Mouse (Mus musculus) ES-E14 (cell line): Measurements from ENCODE around the gene Ctxn1. TPM values are rescaled to one million over a fixed set of nuclear protein-coding genes. Genes with fewer than 3 reads are reported as not detected.

ENCODE experiments used
- DNase-seq: peaks from one replicate; pipeline ENCODE4 v3.0.0-alpha.2; 2013; ENCODE audit warnings: low read depth, low spot score
- H3K27ac ChIP-seq: 2 replicates; pipeline ENCODE4 v1.5.1; 2012; ENCODE audit warnings: low read depth, mild to moderate bottlenecking, low read length, moderate library complexity, mixed read lengths; ENCODE audit not compliant: poor library complexity, insufficient read depth, severe bottlenecking
- H3K36me3 ChIP-seq: 2 replicates; pipeline ENCODE4 v1.6.1; 2012; ENCODE audit warnings: mild to moderate bottlenecking, low read length, moderate library complexity, mixed read lengths; ENCODE audit not compliant: control insufficient read depth, poor library complexity, insufficient read depth, severe bottlenecking
- H3K4me1 ChIP-seq, 2 experiments: fragments of 150-350 bp in 1 of 2; sonication (generic) in 1 of 2; 2 replicates each; pipeline ENCODE4 v1.6.1; 2012; ENCODE audit warnings: low read length in 2 of 2, mild to moderate bottlenecking in 1 of 2, mixed read lengths in 1 of 2; ENCODE audit not compliant: control insufficient read depth in 2 of 2, insufficient read depth in 2 of 2, poor library complexity in 1 of 2
- H3K4me3 ChIP-seq, 2 experiments: fragments of 150-350 bp in 1 of 2; sonication (generic) in 1 of 2; 2 replicates each; pipeline ENCODE4 v1.5.1; 2012; ENCODE audit warnings: low read length in 2 of 2, low read depth in 1 of 2, mild to moderate bottlenecking in 1 of 2, mixed read lengths in 1 of 2; ENCODE audit not compliant: insufficient read depth in 1 of 2, poor library complexity in 1 of 2, severe bottlenecking in 1 of 2
- H3K9ac ChIP-seq: 2 replicates; pipeline ENCODE4 v1.6.1; 2012; ENCODE audit warnings: low read depth, mild to moderate bottlenecking, low read length, mixed read lengths; ENCODE audit not compliant: poor library complexity, insufficient read depth, severe bottlenecking
- H3K9me3 ChIP-seq: fragments of 150-350 bp; sonication (generic); 2 replicates; pipeline ENCODE4 v1.6.1; 2012; ENCODE audit warnings: low read depth, mild to moderate bottlenecking, low read length; ENCODE audit not compliant: control insufficient read depth, insufficient read depth
- CHD2 ChIP-seq: IDR thresholded peaks from 2 replicates; pipeline ENCODE4 v1.6.1; 2014; ENCODE audit warnings: mild to moderate bottlenecking, low read depth, low read length, inconsistent platforms
- HCFC1 ChIP-seq: IDR thresholded peaks from 2 replicates; pipeline ENCODE4 v1.6.1; 2012; ENCODE audit warnings: low read length, inconsistent platforms, borderline replicate concordance; ENCODE audit not compliant: insufficient read depth
- MAFK ChIP-seq: IDR thresholded peaks from 2 replicates; pipeline ENCODE4 v1.6.1; 2014; ENCODE audit warnings: mild to moderate bottlenecking, low read depth, low read length, inconsistent platforms; ENCODE audit not compliant: insufficient read depth
- ZC3H11A ChIP-seq: IDR thresholded peaks from 2 replicates; pipeline ENCODE4 v1.6.1; 2012; ENCODE audit warnings: low read depth, mild to moderate bottlenecking, inconsistent platforms, low read length, borderline replicate concordance
- ZNF384 ChIP-seq: IDR thresholded peaks from 2 replicates; pipeline ENCODE4 v1.6.1; 2012; ENCODE audit warnings: low read depth, low read length, inconsistent platforms
- in situ Hi-C, 2 experiments: fragments of 600-800 bp; cut with MboI; formaldehyde crosslinking; loops; one replicate each; pipeline ENCODE4 v1.15.1; 2025; ENCODE audit warnings: low sequenced_read_pairs in 2 of 2, inconsistent platforms in 1 of 2; ENCODE audit not compliant: unreplicated experiment in 2 of 2
- total RNA-seq: library from RNA; depleted of rRNA; stranded (reverse); fragments of 300-350 nt; gene quantifications from 2 replicates; pipeline ENCODE4 v1.2.3, GENCODE M21; 2012

Gene Ctxn1
- total RNA-seq, 1 experiment: 3.7 TPM

- TF ChIP-seq MAFK (no peak), HCFC1 (no peak), ZC3H11A (no peak), CHD2 (no peak), ZNF384 (no peak)
- Histone ChIP-seq H3K4me3 (no peak overlapping the region), H3K9ac (no peak overlapping the region), H3K36me3 (no peaks in the 10 kb centered on the region), H3K27ac (no peak overlapping the region), H3K9me3 (no peaks in the 10 kb centered on the region), H3K4me1 (peaks cover 0 to 9% of the 10 kb centered on the region in 2 experiments; a peak in 1 of 4 replicates)
- in situ Hi-C loops: no loop called here
- DNase-seq: no peak
Observed at GRCm38 (mm10) chr8:4229784-4230183, 29.3 kb downstream of the Ctxn1 start.

GRCm38 (mm10) chr8:4227919-4228318 lies 31.2 kb downstream of the Ctxn1 start:
- no peak for DNase-seq
- Histone ChIP-seq H3K9ac (no peak overlapping the region), H3K4me1 (peaks cover 0 to 9% of the 10 kb centered on the region in 2 experiments; a peak in 1 of 4 replicates), H3K36me3 (no peaks in the 10 kb centered on the region), H3K9me3 (no peaks in the 10 kb centered on the region), H3K4me3 (no peak overlapping the region), H3K27ac (no peak overlapping the region)
- no peak for TF ChIP-seq ZC3H11A
- TF ChIP-seq HCFC1: no peak
- no peak for TF ChIP-seq MAFK
- no peak for TF ChIP-seq CHD2
- TF ChIP-seq ZNF384: no peak
- in situ Hi-C loops: no loop called here

- Histone ChIP-seq H3K36me3 (no peaks in the 10 kb centered on the region), H3K4me3 (peak within 1 kb of the TSS; percentile 51 to 53), H3K27ac (no peak within 1 kb of the TSS), H3K9me3 (no peaks in the 10 kb centered on the region), H3K4me1 (peaks cover 0 to 9% of the 10 kb centered on the region in 2 experiments; a peak in 1 of 4 replicates), H3K9ac (peak within 1 kb of the TSS; percentile 37; the same call in 1 of the 2 replicates)
- DNase-seq: no peak
- in situ Hi-C loops: no loop called here
- TF ChIP-seq MAFK: no peak
- TF ChIP-seq HCFC1: no peak
- TF ChIP-seq ZC3H11A: no peak
- TF ChIP-seq ZNF384: no peak
- TF ChIP-seq CHD2: no peak
Observed at GRCm38 (mm10) chr8:4226739-4227347, 32.2 kb downstream of the Ctxn1 start, which contains the start of gene Lrrc8e. Gene Lrrc8e (plus strand): TSS chr8:4226827.

GRCm38 (mm10) chr8:4226323-4226722 lies 32.8 kb downstream of the Ctxn1 start:
- no peaks in the 10 kb centered on the region for H3K36me3 ChIP-seq
- H3K27ac ChIP-seq: no peak overlapping the region
- no peaks in the 10 kb centered on the region for H3K9me3 ChIP-seq
- in situ Hi-C loops: no loop called here
- DNase-seq: no peak
- peaks cover 0 to 6% of the 10 kb centered on the region in 2 experiments; a peak in 1 of 4 replicates for H3K4me1 ChIP-seq
- TF ChIP-seq ZC3H11A: no peak
- no peak for TF ChIP-seq CHD2
- TF ChIP-seq HCFC1: no peak
- TF ChIP-seq ZNF384: no peak
- no peak for TF ChIP-seq MAFK
- no peak overlapping the region; the same call in 1 of the 2 replicates for H3K9ac ChIP-seq
- peak overlapping the region; percentile 51 to 53 for H3K4me3 ChIP-seq
